Mouse (Mus musculus) lung, embryonic 14.5 days (tissue): Measurements from ENCODE around the gene Cmah. TPM values are rescaled to one million over a fixed set of nuclear protein-coding genes. Genes with fewer than 3 reads are reported as not detected.

Experiments used
- ATAC-seq: fragments of 200-750 bp; cut with Nextera tagmentation; 2 replicates; pipeline ENCODE4 v1.8.0; 2017; ENCODE audit warnings: mild to moderate bottlenecking, moderate TSS enrichment, moderate library complexity; ENCODE audit not compliant: insufficient read depth
- DNase-seq: peaks from one replicate; pipeline ENCODE4 v3.0.0-alpha.2; 2015
- H3K27ac ChIP-seq: fragments of 300-500 bp; sonication (generic); 2 replicates; pipeline ENCODE4 v1.5.1; 2014; ENCODE audit warnings: low read depth, mild to moderate bottlenecking, moderate library complexity
- H3K27me3 ChIP-seq: fragments of 300-500 bp; sonication (generic); 2 replicates; pipeline ENCODE4 v1.6.1; 2014; ENCODE audit warnings: low read length, control low read depth; ENCODE audit not compliant: insufficient read depth
- H3K36me3 ChIP-seq: fragments of 300-500 bp; sonication (generic); 2 replicates; pipeline ENCODE4 v1.6.1; 2014; ENCODE audit warnings: control low read depth; ENCODE audit not compliant: insufficient read depth
- H3K4me1 ChIP-seq: fragments of 300-500 bp; sonication (generic); 2 replicates; pipeline ENCODE4 v1.6.1; 2014; ENCODE audit warnings: antibody characterized with exemption, control low read depth; ENCODE audit not compliant: insufficient read depth
- H3K4me2 ChIP-seq: fragments of 300-500 bp; sonication (generic); 2 replicates; pipeline ENCODE4 v1.6.1; 2014; ENCODE audit warnings: mild to moderate bottlenecking
- H3K4me3 ChIP-seq: fragments of 300-500 bp; sonication (generic); 2 replicates; pipeline ENCODE4 v1.5.1; 2014; ENCODE audit warnings: low read depth, low read length
- H3K9ac ChIP-seq: fragments of 300-500 bp; sonication (generic); 2 replicates; pipeline ENCODE4 v1.6.1; 2014
- H3K9me3 ChIP-seq: fragments of 300-500 bp; sonication (generic); 2 replicates; pipeline ENCODE4 v1.6.1; 2016; ENCODE audit warnings: low read depth, low read length, control low read depth
- CTCF ChIP-seq: IDR thresholded peaks from 2 replicates; pipeline ENCODE4 v1.5.1; 2016; ENCODE audit warnings: antibody characterized with exemption, low read depth
- WGBS: fragments of 180-500 bp; shearing (Covaris S2); extraction: QIAGEN DNeasy Blood & Tissue Kit; methylation state at CpG from one replicate; pipeline ENCODE4 v1.1.7; 2014; 5-methylcytosine and 5-hydroxymethylcytosine counted together
- polyA plus RNA-seq: library from polyadenylated mRNA; unstranded; fragments of >200 nt; fragmentation: Nextera tagmentation; extraction: Ambion mirVana; gene quantifications from 2 replicates; pipeline ENCODE4 v1.2.1, GENCODE M21; 2014

Gene Cmah
- polyA plus RNA-seq, 1 experiment from 2014 or later: 0.74 TPM

- 35% methylated on average over 1 of the region's 1 CpGs for WGBS
- H3K4me1 ChIP-seq: no peaks in the 10 kb centered on the region
- no peaks in the 10 kb centered on the region for H3K36me3 ChIP-seq
- no peak for DNase-seq
- H3K9me3 ChIP-seq: no peaks in the 10 kb centered on the region
- H3K27ac ChIP-seq: no peak overlapping the region
- H3K4me2 ChIP-seq: no peak overlapping the region
- no peak for TF ChIP-seq CTCF
- H3K9ac ChIP-seq: no peak overlapping the region
- no peak overlapping the region for H3K4me3 ChIP-seq
- no peaks in the 10 kb centered on the region for H3K27me3 ChIP-seq
- no peak for ATAC-seq
Observed at GRCm38 (mm10) chr13:24418024-24418423, 90.8 kb downstream of the Cmah start.

- H3K4me1 ChIP-seq: no peaks in the 10 kb centered on the region
- no peak for DNase-seq
- no peak for TF ChIP-seq CTCF
- H3K36me3 ChIP-seq: no peaks in the 10 kb centered on the region
- no peaks in the 10 kb centered on the region for H3K27me3 ChIP-seq
- H3K9ac ChIP-seq: no peak overlapping the region
- no peak overlapping the region for H3K4me2 ChIP-seq
- H3K27ac ChIP-seq: no peak overlapping the region
- no peak for ATAC-seq
- H3K4me3 ChIP-seq: no peak overlapping the region
- H3K9me3 ChIP-seq: no peaks in the 10 kb centered on the region
- 73% methylated on average over 4 of the region's 4 CpGs for WGBS
Observed at GRCm38 (mm10) chr13:24418814-24419213, 91.6 kb downstream of the Cmah start.

- ATAC-seq: no peak
- WGBS: 57% methylated on average over 13 of the region's 13 CpGs
- TF ChIP-seq CTCF: no peak
Observed at GRCm38 (mm10) chr13:24419560-24420250, 92.5 kb downstream of the Cmah start.

GRCm38 (mm10) chr13:24421987-24422386, 94.8 kb downstream of the Cmah start:
- 44% methylated on average over 3 of the region's 3 CpGs for WGBS
- ATAC-seq: no peak
- no peaks in the 10 kb centered on the region for H3K9me3 ChIP-seq
- no peak for DNase-seq
- no peak overlapping the region for H3K9ac ChIP-seq
- H3K27ac ChIP-seq: no peak overlapping the region
- TF ChIP-seq CTCF: no peak
- H3K4me3 ChIP-seq: no peak overlapping the region
- no peaks in the 10 kb centered on the region for H3K27me3 ChIP-seq
- no peaks in the 10 kb centered on the region for H3K4me1 ChIP-seq
- no peaks in the 10 kb centered on the region for H3K36me3 ChIP-seq
- H3K4me2 ChIP-seq: no peak overlapping the region

More at GRCm38 (mm10) chr13:24419560-24420250, 92.5 kb downstream of the Cmah start:
- DNase-seq: no peak
- no peak overlapping the region for H3K27ac ChIP-seq
- H3K4me1 ChIP-seq: no peaks in the 10 kb centered on the region
- no peaks in the 10 kb centered on the region for H3K36me3 ChIP-seq
- H3K4me2 ChIP-seq: no peak overlapping the region; the same call in 1 of the 2 replicates
- no peaks in the 10 kb centered on the region for H3K27me3 ChIP-seq
- no peaks in the 10 kb centered on the region for H3K9me3 ChIP-seq
- H3K9ac ChIP-seq: no peak overlapping the region
- no peak overlapping the region for H3K4me3 ChIP-seq

GRCm38 (mm10) chr13:24430215-24430614, 103.0 kb downstream of the Cmah start:
- no peak overlapping the region for H3K4me3 ChIP-seq
- ATAC-seq: no peak
- no peak overlapping the region for H3K9ac ChIP-seq
- no peaks in the 10 kb centered on the region for H3K27me3 ChIP-seq
- H3K27ac ChIP-seq: no peak overlapping the region
- no peaks in the 10 kb centered on the region for H3K4me1 ChIP-seq
- no peak overlapping the region for H3K4me2 ChIP-seq
- no peaks in the 10 kb centered on the region for H3K9me3 ChIP-seq
- WGBS: 50% methylated on average over 5 of the region's 5 CpGs
- no peaks in the 10 kb centered on the region for H3K36me3 ChIP-seq
- TF ChIP-seq CTCF: no peak
- DNase-seq: no peak

DNA sequence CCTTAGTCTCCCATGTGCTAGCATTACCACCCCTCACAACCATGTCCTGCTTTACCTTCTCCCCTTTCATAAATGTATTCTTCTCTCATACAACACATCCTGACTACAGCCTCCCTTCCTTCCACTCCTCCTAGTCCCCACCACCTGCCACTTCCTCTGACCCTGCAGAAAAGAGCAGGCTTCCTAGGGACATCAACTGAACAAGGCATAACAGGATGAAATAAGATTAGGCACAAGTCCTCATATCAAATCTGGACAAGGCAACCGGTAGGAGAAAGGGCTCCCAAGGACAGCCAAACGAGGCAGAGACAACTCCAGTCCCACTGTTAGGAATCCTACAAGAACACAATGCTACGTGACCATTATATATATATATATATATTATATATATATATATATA, 104.4 kb downstream of the Cmah start:
- no peak for TF ChIP-seq CTCF
- no peak for ATAC-seq
- Histone ChIP-seq H3K4me1 (no peaks in the 10 kb centered on the region), H3K9ac (no peak overlapping the region), H3K27ac (no peak overlapping the region), H3K9me3 (no peaks in the 10 kb centered on the region), H3K36me3 (no peaks in the 10 kb centered on the region), H3K27me3 (no peaks in the 10 kb centered on the region), H3K4me2 (no peak overlapping the region), H3K4me3 (no peak overlapping the region)
- WGBS: 76% methylated on average over 3 of the region's 3 CpGs
- no peak for DNase-seq

GRCm38 (mm10) chr13:24442272-24442671, 115.1 kb downstream of the Cmah start:
- H3K27me3 ChIP-seq: no peaks in the 10 kb centered on the region
- no peak overlapping the region for H3K9ac ChIP-seq
- no peak for ATAC-seq
- H3K4me2 ChIP-seq: no peak overlapping the region
- 42% methylated on average over 6 of the region's 6 CpGs for WGBS
- TF ChIP-seq CTCF: no peak
- H3K9me3 ChIP-seq: no peaks in the 10 kb centered on the region
- H3K4me1 ChIP-seq: peaks cover 8% of the 10 kb centered on the region; the same call in 1 of the 2 replicates
- no peak overlapping the region for H3K4me3 ChIP-seq
- H3K27ac ChIP-seq: no peak overlapping the region
- no peak for DNase-seq
- no peaks in the 10 kb centered on the region for H3K36me3 ChIP-seq
